Mouse (Mus musculus) CD4-positive, CD25-positive, alpha-beta regulatory T cell, adult 2 months (primary cell): Measurements from ENCODE around the gene Trp53tg5.

ENCODE experiments used
- DNase-seq: peaks from one replicate; pipeline ENCODE4 v3.0.0-alpha.2; 2012; ENCODE audit warnings: low read depth, low spot score

The Trp53tg5 gene

GRCm38 (mm10) chr2:164496331-164496730, 22.8 kb upstream of the Trp53tg5 start:
- no peak for DNase-seq

DNA sequence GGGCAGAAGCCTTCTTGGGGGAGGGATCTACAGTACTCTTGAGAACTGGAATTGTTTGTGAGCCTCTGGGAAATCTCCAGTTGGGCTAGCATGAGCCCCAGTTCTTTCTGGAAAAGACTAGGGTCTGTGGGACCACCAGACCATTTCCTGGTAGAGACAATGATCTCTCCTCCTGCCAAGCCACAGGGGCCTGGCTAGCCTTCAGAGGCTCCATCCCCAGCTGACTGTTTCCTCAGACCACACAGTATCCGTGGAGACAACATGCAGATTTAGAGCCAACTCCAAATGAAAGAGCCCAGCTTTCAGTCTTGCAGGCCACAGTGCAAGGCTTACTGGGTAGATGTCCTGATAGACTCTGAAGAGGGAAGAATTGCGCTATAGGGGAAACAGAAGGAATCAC, 20.6 kb upstream of the Trp53tg5 start:
- no peak for DNase-seq

DNA sequence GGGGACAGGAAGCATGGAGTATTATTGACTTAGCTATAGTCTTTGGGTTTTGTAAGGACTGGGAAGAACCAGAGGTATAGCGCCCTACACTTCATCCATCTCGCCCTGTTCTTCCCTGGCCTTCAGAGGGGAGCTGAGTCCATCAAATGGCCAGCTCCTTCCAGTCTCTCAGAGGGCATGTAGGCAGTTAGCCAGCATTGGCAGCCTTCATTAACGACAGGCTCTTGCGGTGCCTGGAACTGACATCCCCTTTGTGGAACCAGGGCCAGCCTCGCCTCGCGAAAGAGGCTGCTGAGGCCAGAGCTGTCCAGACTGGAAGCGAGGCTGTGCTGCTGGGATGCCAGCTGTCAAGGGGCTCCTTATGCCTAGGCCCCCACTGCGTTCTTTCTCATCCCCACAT, 14.3 kb upstream of the Trp53tg5 start:
- DNase-seq, result no peak

DNA sequence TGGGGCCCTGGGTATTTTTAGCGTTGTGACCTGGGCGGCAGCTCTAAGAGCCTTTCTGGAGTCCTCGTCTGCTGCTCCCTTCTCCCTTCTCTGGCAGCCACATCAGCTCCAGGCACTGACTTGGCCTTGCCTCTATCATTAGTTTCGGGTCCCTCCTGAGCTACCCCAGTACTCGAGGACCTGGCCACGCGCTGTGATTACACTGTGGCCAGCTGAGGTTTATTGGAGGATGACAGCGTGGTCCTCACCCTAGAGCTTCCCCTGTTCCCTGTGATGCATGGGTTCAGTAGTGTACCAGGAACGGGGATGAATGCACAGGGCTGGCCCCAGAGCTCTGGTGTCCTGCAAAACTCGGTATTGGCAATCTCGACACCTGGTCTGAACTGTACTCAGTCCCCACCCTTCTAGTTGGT, 13.6 kb upstream of the Trp53tg5 start:
- no peak for DNase-seq

- DNase-seq, result peak; percentile 75
Measured at GRCm38 (mm10) chr2:164486258-164487114, 13.0 kb upstream of the Trp53tg5 start.

DNA sequence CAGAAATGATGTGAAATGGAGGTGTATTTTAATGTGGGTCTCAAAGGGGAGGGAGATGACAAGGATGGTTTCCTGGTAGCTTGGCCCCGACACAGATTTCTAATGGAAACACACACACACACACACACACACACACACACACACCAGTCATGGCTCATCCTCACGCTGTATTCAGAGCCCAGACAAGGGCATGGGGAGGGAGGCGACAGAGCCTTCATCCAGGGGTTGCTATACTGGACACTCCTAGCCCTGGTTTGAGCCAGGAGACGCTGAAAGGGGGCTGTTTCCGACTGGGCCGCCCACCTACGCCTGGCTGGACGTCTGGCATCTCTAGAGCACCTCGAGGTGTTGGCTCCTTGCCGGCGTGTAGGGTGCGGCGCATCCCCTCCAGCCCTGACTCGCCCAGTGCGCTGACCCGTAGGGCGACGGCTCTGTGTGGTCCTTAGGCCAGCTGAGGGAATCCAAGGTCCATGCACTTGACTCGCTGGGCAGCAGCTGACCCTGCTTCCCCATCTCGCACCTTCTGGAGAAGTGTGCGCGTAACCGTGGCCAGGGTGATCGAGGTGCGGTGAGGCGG, 12.2 kb upstream of the Trp53tg5 start, which contains the start of gene Dbndd2:
Gene Dbndd2, plus strand, starts transcription at position 426 of the 577 bp plus-strand sequence.
- peak; percentile 16 for DNase-seq

DNA sequence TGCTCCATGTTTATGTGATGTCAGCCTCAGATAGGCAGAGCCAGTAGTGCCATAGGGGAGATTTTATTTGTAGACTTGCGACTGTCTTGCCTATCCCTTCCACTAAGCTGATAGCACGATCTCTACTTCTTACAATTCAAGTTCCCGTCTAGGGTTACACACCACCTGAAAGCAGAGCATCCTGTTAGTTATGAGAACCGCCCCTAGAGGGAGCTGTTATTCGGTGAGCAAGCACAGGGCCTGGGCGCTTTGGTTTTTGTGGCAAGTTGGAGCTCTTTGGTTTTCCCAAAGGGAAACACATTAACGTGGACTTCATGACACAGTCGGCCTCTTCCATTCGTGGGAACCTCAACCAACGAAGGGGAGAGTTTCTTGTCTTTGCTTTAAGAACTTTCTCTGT, 3.3 kb downstream of the Trp53tg5 start:
- DNase-seq, result peak; percentile 79

GRCm38 (mm10) chr2:164466787-164467186, 6.7 kb downstream of the Trp53tg5 start:
- no peak for DNase-seq

DNA sequence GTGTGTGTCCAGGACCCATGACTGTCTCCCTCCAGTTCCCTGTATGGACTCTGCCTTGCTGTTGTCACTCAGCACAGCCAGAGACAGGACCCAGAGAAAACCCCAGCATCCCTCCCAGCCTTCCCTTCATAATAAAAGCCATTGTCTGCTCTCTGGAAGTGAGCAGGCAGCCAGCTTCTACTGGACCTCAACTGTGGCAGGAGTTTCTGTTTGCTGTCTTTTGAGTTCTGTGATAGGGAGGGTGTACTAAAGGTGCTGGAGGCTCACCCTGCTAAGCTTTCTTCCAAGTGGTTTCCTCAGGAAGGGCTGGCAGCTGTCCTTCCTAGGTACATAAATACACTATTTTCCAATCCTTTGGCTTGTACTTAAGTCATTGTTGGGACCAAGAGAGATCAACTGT, 8.4 kb downstream of the Trp53tg5 start:
- no peak for DNase-seq

GRCm38 (mm10) chr2:164460745-164461551, 12.6 kb downstream of the Trp53tg5 start, which contains the start of gene Gm20458:
Gm20458 (plus strand) TSS chr2:164460967.
- DNase-seq, result peak; percentile 97

DNA sequence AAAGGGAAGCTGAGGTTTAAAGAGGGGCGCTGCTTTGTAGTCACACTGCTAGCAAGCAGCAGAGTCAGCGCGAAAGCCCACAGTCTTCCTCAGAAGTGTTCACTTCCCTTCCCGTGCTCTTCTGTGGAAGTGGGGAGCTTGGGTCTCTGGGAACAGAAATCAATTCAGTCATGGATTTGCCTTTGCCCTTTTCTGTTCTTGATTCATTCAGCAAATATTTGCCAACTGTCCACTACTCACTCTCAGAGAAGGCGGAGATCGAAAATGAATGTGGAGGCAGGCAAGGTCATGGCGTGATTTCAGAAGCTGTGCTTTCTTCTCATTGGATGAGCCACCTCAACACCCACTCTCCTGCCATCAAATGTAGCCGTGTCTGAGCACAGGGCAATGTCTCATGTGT, 15.0 kb downstream of the Trp53tg5 start:
- no peak for DNase-seq

GRCm38 (mm10) chr2:164457942-164458341, 15.6 kb downstream of the Trp53tg5 start:
- DNase-seq, result peak; percentile 23

- peak; percentile 79 for DNase-seq
Measured at GRCm38 (mm10) chr2:164456864-164457300, 16.6 kb downstream of the Trp53tg5 start, which contains the start of gene Sys1. Sys1 (plus strand) TSS chr2:164456964.

- no peak for DNase-seq
Measured at GRCm38 (mm10) chr2:164456413-164456812, 17.1 kb downstream of the Trp53tg5 start.

DNA sequence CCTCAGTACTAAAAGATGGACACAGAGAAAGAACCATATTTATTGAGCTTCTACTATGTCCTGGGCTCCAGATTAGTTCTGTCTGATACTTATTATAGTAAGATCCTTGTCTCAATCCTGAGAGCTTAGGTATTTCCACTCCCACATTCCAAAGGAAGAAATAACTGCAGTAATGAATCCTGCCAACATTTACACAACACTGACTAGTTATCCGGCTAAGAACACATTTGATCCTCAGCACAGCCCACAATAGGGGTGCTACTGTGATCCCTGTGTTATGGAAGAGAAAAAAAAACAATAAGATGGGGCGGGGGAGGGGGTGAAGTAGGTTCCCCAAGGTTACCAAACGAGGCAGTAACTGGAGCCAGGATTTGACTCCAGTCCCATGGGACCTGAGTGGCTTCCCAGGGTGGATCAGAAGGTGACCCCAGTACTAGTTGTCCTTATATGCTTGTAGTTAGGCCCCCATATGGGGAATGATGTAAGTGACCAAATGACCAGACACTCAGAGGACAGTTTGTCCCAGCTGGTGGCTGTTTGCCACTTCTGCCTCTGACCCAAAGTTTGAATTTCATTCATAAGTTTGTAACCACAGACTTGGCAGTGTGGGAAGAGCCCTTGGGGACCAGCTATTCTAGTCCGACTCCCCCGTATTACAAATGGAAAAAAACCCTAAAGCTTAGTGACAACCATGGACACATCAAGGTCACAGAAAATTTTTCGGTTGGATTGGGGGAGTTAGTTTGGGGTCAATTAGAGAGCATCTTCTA, 17.9 kb downstream of the Trp53tg5 start:
- no peak for DNase-seq

GRCm38 (mm10) chr2:164454846-164455245, 18.7 kb downstream of the Trp53tg5 start:
- no peak for DNase-seq

DNA sequence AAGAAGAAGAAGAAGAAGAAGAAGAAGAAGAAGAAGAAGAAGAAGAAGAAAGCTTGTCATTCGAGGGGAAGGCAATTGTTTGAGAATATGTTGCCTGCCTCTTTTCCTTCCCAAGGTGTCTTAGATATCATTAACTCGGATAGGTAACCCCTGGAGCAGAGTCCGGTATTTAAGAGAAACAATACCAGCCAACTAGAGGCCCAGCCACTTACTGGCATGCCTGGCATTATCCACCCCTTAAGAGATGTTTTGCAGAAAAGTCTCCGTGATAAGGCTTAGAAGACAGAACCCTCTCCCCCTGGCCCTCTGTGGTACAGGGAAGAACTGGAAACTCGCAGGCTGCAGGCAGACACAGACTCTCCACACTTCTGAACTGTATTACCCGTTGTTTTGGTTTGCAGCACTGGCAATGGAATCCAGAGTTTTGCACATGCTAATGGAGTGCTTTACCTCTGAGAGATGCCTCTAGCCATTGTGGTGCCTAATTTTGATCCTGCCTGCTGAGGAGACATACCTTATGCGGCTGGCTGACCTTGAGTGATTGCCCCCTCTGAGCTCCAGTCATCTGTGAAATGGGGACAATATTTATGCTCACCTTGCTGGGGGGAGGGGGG, 19.5 kb downstream of the Trp53tg5 start:
- DNase-seq, result no peak

GRCm38 (mm10) chr2:164453047-164453757, 20.3 kb downstream of the Trp53tg5 start:
- DNase-seq, result no peak

GRCm38 (mm10) chr2:164452000-164452676, 21.4 kb downstream of the Trp53tg5 start:
- no peak for DNase-seq
